Mouse (Mus musculus) lung, postnatal 0 days (tissue): Measurements from ENCODE around the gene 4930519G04Rik. TPM values are rescaled to one million over a fixed set of nuclear protein-coding genes. Genes with fewer than 3 reads are reported as not detected.
A peak's percentile ranks its signal among the peaks of the same experiment; 100 is the strongest.

Source experiments
- ATAC-seq: fragments of 200-750 bp; cut with Nextera tagmentation; 2 replicates; pipeline ENCODE4 v1.8.0; 2017; ENCODE audit warnings: moderate library complexity
- DNase-seq: peaks from one replicate; pipeline ENCODE4 v3.0.0-alpha.2; 2016; ENCODE audit warnings: low spot score
- H3K27ac ChIP-seq: fragments of 300-500 bp; sonication (generic); 2 replicates; pipeline ENCODE4 v1.5.1; 2014; ENCODE audit warnings: antibody characterized with exemption, mild to moderate bottlenecking, low read length, mixed read lengths
- H3K27me3 ChIP-seq: fragments of 300-500 bp; sonication (generic); replicated peaks from 2 replicates; pipeline ENCODE4 v1.6.1; 2014; ENCODE audit warnings: low read length, mixed read lengths; ENCODE audit not compliant: insufficient read depth
- H3K36me3 ChIP-seq: fragments of 300-500 bp; sonication (generic); 2 replicates; pipeline ENCODE4 v1.6.1; 2014; ENCODE audit warnings: low read length, mixed read lengths; ENCODE audit not compliant: insufficient read depth
- H3K4me1 ChIP-seq: fragments of 300-500 bp; sonication (generic); 2 replicates; pipeline ENCODE4 v1.6.1; 2014; ENCODE audit warnings: antibody characterized with exemption, low read depth, low read length, mixed read lengths; ENCODE audit not compliant: insufficient read depth
- H3K4me2 ChIP-seq: fragments of 300-500 bp; sonication (generic); replicated peaks from 2 replicates; pipeline ENCODE4 v1.6.1; 2014; ENCODE audit warnings: low read depth, mild to moderate bottlenecking, low read length, moderate library complexity, mixed read lengths
- H3K4me3 ChIP-seq: fragments of 300-500 bp; sonication (generic); 2 replicates; pipeline ENCODE4 v1.5.1; 2014; ENCODE audit warnings: low read depth, low read length
- H3K9ac ChIP-seq: fragments of 300-500 bp; sonication (generic); replicated peaks from 2 replicates; pipeline ENCODE4 v1.6.1; 2014; ENCODE audit warnings: low read depth, mild to moderate bottlenecking
- H3K9me3 ChIP-seq: fragments of 300-500 bp; sonication (generic); 2 replicates; pipeline ENCODE4 v1.6.1; 2016; ENCODE audit warnings: low read length, mixed read lengths
- CTCF ChIP-seq: IDR thresholded peaks from 2 replicates; pipeline ENCODE4 v1.5.1; 2016; ENCODE audit warnings: antibody characterized with exemption, mild to moderate bottlenecking
- EP300 ChIP-seq: IDR thresholded peaks from 2 replicates; pipeline ENCODE4 v1.6.1; 2016; ENCODE audit warnings: antibody characterized with exemption, mild to moderate bottlenecking, control low read depth
- WGBS: fragments of 180-500 bp; shearing (Covaris S2); extraction: QIAGEN DNeasy Blood & Tissue Kit; methylation state at CpG from one replicate; pipeline ENCODE4 v1.1.7; 2014; 5-methylcytosine and 5-hydroxymethylcytosine counted together
- polyA plus RNA-seq: library from polyadenylated mRNA; unstranded; fragments of >200 nt; fragmentation: Nextera tagmentation; extraction: Ambion mirVana; gene quantifications from 2 replicates; pipeline ENCODE4 v1.2.1, GENCODE M21; 2015

4930519G04Rik gene
- polyA plus RNA-seq, 1 experiment from 2014 or later = not detected

DNA sequence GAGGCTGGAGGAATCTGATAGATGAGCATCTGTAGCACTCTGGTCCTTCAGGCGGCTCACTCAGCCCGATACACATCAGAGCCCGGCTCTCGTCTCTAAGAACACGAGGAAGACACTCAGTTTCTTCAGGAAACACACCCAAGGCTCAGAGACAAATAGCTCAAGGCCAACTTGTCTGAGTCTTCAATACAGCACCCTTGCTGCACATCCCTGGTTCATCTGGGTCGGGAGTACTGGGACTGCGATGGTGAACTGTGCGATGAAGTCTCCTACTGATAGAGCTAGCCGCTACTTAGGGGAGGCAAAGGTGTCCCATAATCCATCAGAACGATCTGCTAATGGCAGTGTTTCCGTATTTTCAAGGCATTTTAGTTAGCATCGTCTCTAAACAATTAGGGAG lies 5.1 kb downstream of the 4930519G04Rik start, which contains the start of gene Gm9936:
Gene Gm9936, minus strand, starts transcription at position 101 of the 400 bp plus-strand sequence.
- H3K4me3 ChIP-seq = no peak within 1 kb of the TSS
- TF ChIP-seq CTCF (no peak), EP300 (no peak)
- H3K4me2 ChIP-seq = peak within 1 kb of the TSS; percentile 34
- H3K4me1 ChIP-seq = no peaks in the 10 kb centered on the region
- H3K36me3 ChIP-seq = no peaks in the 10 kb centered on the region
- no peak within 1 kb of the TSS for H3K9ac ChIP-seq
- DNase-seq (no peak), ATAC-seq (no peak)
- 69% methylated on average over 12 of the region's 12 CpGs for WGBS
- H3K27me3 ChIP-seq = peaks cover 3% of the 10 kb centered on the region; the same call in 1 of the 2 replicates
- no peak within 1 kb of the TSS for H3K27ac ChIP-seq
- no peaks in the 10 kb centered on the region for H3K9me3 ChIP-seq

DNA sequence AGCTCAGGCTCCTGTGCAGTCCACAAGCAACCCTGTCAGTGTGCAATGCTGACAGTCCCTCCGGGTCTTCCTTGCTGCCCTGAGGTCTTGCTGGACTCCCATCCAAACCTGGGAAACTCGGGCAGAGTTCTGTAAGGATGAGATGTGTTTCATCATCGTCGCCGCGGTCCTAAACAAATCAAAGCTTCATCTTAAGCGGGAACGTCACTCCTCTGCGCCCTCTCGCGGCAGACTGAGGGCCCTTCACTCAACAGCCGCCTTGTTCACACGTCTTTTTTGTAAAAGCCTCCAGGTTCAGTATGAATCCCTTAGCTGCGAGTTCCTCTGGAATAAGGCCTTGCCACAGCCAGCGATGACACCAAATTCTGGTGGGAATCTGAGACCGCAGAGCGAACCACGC lies 5.8 kb downstream of the 4930519G04Rik start:
- ATAC-seq = peak; percentile 35; the same call in 1 of the 2 replicates
- Histone ChIP-seq H3K27me3 (peaks cover 3% of the 10 kb centered on the region; the same call in 1 of the 2 replicates), H3K9ac (no peak overlapping the region), H3K27ac (no peak overlapping the region), H3K4me2 (peak overlapping the region; percentile 34), H3K4me3 (no peak overlapping the region), H3K9me3 (no peaks in the 10 kb centered on the region), H3K4me1 (no peaks in the 10 kb centered on the region), H3K36me3 (no peaks in the 10 kb centered on the region)
- peak; percentile 86 for DNase-seq
- TF ChIP-seq CTCF = peak; percentile 91
- no peak for TF ChIP-seq EP300
- WGBS = 4% methylated on average over 18 of the region's 18 CpGs

DNA sequence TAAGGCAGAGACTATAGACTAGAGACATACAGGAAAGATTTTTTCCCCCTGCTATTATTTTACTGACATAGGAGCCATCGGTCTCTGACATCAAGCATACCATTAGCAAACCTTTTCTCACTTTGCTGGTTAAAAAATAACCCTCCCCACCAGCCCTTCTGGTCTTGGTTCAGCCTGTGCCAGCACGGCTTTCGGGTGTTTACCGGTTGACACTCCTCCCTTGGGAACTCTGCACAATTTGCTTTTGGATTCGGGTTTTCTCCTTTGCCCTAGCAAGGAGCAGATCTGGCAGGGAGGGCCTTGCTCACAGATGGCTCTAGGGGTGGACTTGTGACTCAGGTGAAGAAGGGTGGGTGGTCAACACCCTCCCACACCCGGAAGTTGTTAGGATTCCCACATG lies 8.3 kb downstream of the 4930519G04Rik start:
- H3K9me3 ChIP-seq = no peaks in the 10 kb centered on the region
- no peak overlapping the region for H3K9ac ChIP-seq
- no peak for DNase-seq
- no peak overlapping the region for H3K4me2 ChIP-seq
- H3K4me3 ChIP-seq = no peak overlapping the region
- no peak for ATAC-seq
- H3K36me3 ChIP-seq = no peaks in the 10 kb centered on the region
- no peak overlapping the region for H3K27ac ChIP-seq
- TF ChIP-seq EP300 = no peak
- WGBS = 49% methylated on average over 6 of the region's 6 CpGs
- H3K4me1 ChIP-seq = no peaks in the 10 kb centered on the region
- peaks cover 2% of the 10 kb centered on the region; the same call in 1 of the 2 replicates for H3K27me3 ChIP-seq

DNA sequence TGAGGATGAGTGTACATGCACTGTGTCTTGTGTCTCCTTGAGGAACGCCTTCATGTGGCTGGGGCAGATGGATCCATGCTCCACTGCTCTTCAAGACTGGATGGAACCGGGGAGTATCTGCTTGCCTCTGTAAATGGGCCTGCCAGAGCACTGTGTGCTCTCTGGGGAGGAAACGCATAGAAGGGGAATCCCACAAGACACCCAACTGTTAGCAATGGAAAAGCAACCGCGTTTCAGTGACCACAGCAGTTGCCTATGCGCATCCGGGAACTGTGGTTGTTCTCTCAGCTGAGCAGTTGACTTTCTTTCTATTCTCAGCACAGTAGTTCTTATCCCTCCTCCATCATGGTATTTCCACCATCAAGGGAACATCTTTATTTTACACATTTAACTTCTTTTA lies 11.3 kb downstream of the 4930519G04Rik start:
- Histone ChIP-seq H3K4me2 (no peak overlapping the region), H3K36me3 (no peaks in the 10 kb centered on the region), H3K9ac (no peak overlapping the region), H3K4me1 (no peaks in the 10 kb centered on the region), H3K27me3 (no peaks in the 10 kb centered on the region; the same call in 1 of the 2 replicates), H3K9me3 (0 out of 2 replicates have a peak, but pooled peaks cover 8% of the 10 kb centered on the region), H3K27ac (no peak overlapping the region), H3K4me3 (no peak overlapping the region)
- ATAC-seq (no peak), DNase-seq (no peak)
- TF ChIP-seq EP300 (no peak), CTCF (no peak)
- WGBS = 84% methylated on average over 7 of the region's 7 CpGs

DNA sequence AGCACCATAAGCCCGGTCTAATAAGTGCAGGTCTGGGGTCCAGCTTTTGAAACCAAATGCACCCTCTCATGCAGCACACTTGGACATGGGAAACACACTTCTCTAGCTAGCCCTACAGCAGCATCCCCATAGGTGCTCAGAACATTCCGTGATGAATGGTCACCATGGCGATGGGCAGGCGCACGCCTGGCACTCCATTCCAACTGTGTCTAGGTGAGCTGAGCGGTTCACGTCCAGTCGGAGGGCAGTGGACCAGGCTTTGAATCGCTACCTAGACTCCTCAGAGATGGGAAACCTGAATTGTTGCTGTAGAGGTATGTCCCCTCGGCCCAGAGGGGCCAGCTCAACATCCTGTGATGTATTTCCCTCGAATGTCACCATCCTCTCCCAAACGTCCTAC lies 11.8 kb downstream of the 4930519G04Rik start:
- ATAC-seq (no peak), DNase-seq (no peak)
- Histone ChIP-seq H3K4me3 (no peak overlapping the region), H3K27me3 (no peaks in the 10 kb centered on the region; the same call in 1 of the 2 replicates), H3K36me3 (no peaks in the 10 kb centered on the region), H3K9me3 (0 out of 2 replicates have a peak, but pooled peaks cover 8% of the 10 kb centered on the region), H3K4me1 (no peaks in the 10 kb centered on the region), H3K4me2 (no peak overlapping the region), H3K27ac (no peak overlapping the region), H3K9ac (no peak overlapping the region)
- TF ChIP-seq CTCF (no peak), EP300 (no peak)
- WGBS = 82% methylated on average over 12 of the region's 12 CpGs

DNA sequence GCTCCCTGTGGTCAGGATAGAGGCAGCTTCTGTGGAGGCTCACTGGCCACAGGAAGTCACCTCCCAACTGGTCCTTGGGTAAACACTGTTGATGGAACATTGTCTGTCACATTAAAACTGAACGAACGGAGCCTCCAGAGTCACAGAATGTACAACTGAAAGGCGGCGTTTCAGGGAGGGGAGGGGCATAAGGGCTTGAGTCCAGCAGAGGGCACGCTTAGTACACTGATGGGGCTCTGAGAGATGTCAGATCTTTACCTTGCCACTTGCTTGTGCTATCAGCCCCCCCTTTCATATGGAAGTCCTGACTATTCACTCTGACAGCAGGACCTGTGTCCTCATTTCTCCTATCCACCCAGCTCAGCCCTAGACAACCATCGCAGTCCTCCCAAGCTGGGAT lies 22.4 kb downstream of the 4930519G04Rik start:
- H3K4me1 ChIP-seq = no peaks in the 10 kb centered on the region
- H3K4me3 ChIP-seq = no peak overlapping the region
- H3K9me3 ChIP-seq = no peaks in the 10 kb centered on the region
- WGBS = 18% methylated on average over 6 of the region's 6 CpGs
- 0 out of 2 replicates have a peak, but pooled peaks cover 4% of the 10 kb centered on the region for H3K27me3 ChIP-seq
- DNase-seq (peak; percentile 23), ATAC-seq (no peak)
- no peak overlapping the region for H3K9ac ChIP-seq
- no peak for TF ChIP-seq EP300
- TF ChIP-seq CTCF = peak; percentile 57
- H3K36me3 ChIP-seq = no peaks in the 10 kb centered on the region
- no peak overlapping the region for H3K27ac ChIP-seq
- H3K4me2 ChIP-seq = no peak overlapping the region

DNA sequence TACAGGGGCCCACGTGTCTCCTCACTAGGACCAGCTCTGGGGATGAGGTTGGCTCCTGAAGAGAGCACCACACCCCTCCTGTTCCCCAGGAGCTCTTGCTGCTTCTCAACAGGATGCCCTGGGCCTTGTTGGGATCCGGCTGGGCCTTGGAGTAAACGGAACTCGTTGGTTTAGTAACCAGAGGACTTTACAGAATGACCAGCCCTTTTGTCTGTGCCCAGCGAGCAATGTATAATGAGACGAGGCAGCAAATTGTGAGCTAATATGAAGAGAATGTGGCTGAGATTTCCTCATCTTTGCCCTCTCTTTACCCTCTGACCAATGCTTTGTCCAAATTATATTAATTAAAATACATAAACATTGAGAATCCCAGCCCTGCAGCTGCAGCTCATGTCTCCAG lies 22.9 kb downstream of the 4930519G04Rik start:
- Histone ChIP-seq H3K9me3 (no peaks in the 10 kb centered on the region), H3K4me3 (no peak overlapping the region), H3K27ac (no peak overlapping the region), H3K4me2 (no peak overlapping the region), H3K27me3 (0 out of 2 replicates have a peak, but pooled peaks cover 4% of the 10 kb centered on the region), H3K4me1 (no peaks in the 10 kb centered on the region), H3K9ac (no peak overlapping the region), H3K36me3 (no peaks in the 10 kb centered on the region)
- no peak for ATAC-seq
- DNase-seq = no peak
- no peak for TF ChIP-seq EP300
- no peak for TF ChIP-seq CTCF
- WGBS = 28% methylated on average over 6 of the region's 6 CpGs
